Mouse (Mus musculus): ENCODE data around the gene Zeb2.

DNA sequence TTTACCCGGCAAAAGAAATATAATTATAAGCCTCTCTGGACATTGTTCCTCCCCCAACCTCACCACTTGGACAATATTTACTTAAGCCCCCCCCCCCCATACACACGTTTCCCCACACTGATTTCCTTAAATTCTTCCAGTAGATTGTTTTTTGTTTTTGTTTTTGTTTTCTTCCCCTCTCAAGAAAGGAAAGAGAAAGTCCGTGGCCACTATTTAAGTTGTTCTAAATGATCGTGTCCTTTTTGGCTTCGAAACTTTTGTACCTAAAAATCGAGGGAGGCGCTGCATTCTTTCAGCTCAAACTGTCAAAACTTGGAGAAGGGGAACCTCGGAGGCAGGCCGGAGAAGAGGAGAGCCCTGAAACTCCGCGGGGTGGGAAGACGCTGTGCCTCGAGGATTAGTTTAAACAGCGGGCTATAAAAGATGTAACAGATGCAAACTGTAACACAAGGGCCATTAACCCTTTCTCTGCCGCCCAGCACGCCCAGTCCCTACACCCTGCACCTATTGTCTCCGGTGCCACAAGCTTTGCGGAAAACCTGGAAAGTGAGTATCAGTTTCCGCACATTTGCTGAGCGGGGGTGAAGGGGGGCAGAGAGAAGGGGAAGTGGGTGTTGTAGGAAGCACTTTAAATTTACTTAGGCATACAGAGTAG, 6.3 kb downstream of the Zeb2 start:
- TF ChIP-seq CTCF (IDR thresholded peaks at IDR 0.05; ENCODE audit: borderline replicate concordance, control insufficient read depth, extremely low read depth, insufficient read depth, low read length, poor library complexity) (no peak), POLR2A (IDR thresholded peaks at IDR 0.05; ENCODE audit: control insufficient read depth, extremely low read depth, insufficient read depth, low read length, poor library complexity) (no peak)

Data from thymus, adult 2 months (tissue).